Mouse (Mus musculus) forebrain, embryonic 11.5 days (tissue): ENCODE measurements at regions not wholly inside any gene's neighbourhood (a gene's known extent, or its start where the extent isn't known, plus 50 kb on each side); places are given as distances from the start of the nearest gene placed in this dataset.

Experiments
- ATAC-seq: fragments of 200-750 bp; cut with Nextera tagmentation; replicated peaks from 2 replicates; pipeline ENCODE4 v1.8.0; 2017; ENCODE audit warnings: moderate TSS enrichment; ENCODE audit not compliant: low FRiP score
- DNase-seq: peaks from one replicate; pipeline ENCODE4 v3.0.0-alpha.2; 2017; ENCODE audit warnings: low spot score
- H3K27ac ChIP-seq: fragments of 300-500 bp; sonication (generic); 2 replicates; pipeline ENCODE4 v1.5.1; 2014; ENCODE audit warnings: low read depth, low read length
- H3K27me3 ChIP-seq: fragments of 300-500 bp; sonication (generic); 2 replicates; pipeline ENCODE4 v1.6.1; 2014; ENCODE audit warnings: mild to moderate bottlenecking, low read length, mixed read lengths; ENCODE audit not compliant: control insufficient read depth, insufficient read depth
- H3K36me3 ChIP-seq: fragments of 300-500 bp; sonication (generic); 2 replicates; pipeline ENCODE4 v1.6.1; 2014; ENCODE audit warnings: mild to moderate bottlenecking, low read length, moderate library complexity, mixed read lengths; ENCODE audit not compliant: control insufficient read depth, insufficient read depth
- H3K4me1 ChIP-seq: fragments of 300-500 bp; sonication (generic); replicated peaks from 2 replicates; pipeline ENCODE4 v1.6.1; 2014; ENCODE audit warnings: low read length, mixed read lengths; ENCODE audit not compliant: control insufficient read depth, insufficient read depth
- H3K4me2 ChIP-seq: fragments of 300-500 bp; sonication (generic); 2 replicates; pipeline ENCODE4 v1.6.1; 2014; ENCODE audit warnings: low read depth, mild to moderate bottlenecking, low read length, moderate library complexity, mixed read lengths; ENCODE audit not compliant: severe bottlenecking
- H3K4me3 ChIP-seq: fragments of 300-500 bp; sonication (generic); 2 replicates; pipeline ENCODE4 v1.5.1; 2014; ENCODE audit warnings: low read depth, low read length
- H3K9ac ChIP-seq: fragments of 300-500 bp; sonication (generic); 2 replicates; pipeline ENCODE4 v1.6.1; 2014; ENCODE audit warnings: low read length
- H3K9me3 ChIP-seq: fragments of 300-500 bp; sonication (generic); 2 replicates; pipeline ENCODE4 v1.6.1; 2016; ENCODE audit warnings: low read length, mixed read lengths; ENCODE audit not compliant: control insufficient read depth
- WGBS: fragments of 180-500 bp; shearing (Covaris S2); extraction: QIAGEN DNeasy Blood & Tissue Kit; methylation state at CpG from one replicate; pipeline ENCODE4 v1.1.7; 2014; 5-methylcytosine and 5-hydroxymethylcytosine counted together

GRCm38 (mm10) chr15:64590092-64590881 is 227.2 kb upstream of the Gm21798 start:
- Histone ChIP-seq H3K9me3 (no peaks in the 10 kb centered on the region), H3K27me3 (no peaks in the 10 kb centered on the region), H3K36me3 (no peaks in the 10 kb centered on the region), H3K4me3 (no peak overlapping the region), H3K9ac (no peak overlapping the region), H3K27ac (0 out of 2 replicates have a peak overlapping the region, but pooled peaks have one; percentile 37), H3K4me2 (no peak overlapping the region), H3K4me1 (peaks cover 1% of the 10 kb centered on the region; the same call in 1 of the 2 replicates)
- ATAC-seq, result peak; percentile 36; the same call in 1 of the 2 replicates
- no peak for DNase-seq
- 65% methylated on average over 1 of the region's 1 CpGs for WGBS

- no peak overlapping the region for H3K27ac ChIP-seq
- WGBS, result 72% methylated on average over 4 of the region's 4 CpGs
- H3K9me3 ChIP-seq, result no peaks in the 10 kb centered on the region
- no peak overlapping the region for H3K4me3 ChIP-seq
- no peak overlapping the region for H3K4me2 ChIP-seq
- no peaks in the 10 kb centered on the region; the same call in 1 of the 2 replicates for H3K27me3 ChIP-seq
- no peak for DNase-seq
- no peak for ATAC-seq
- no peak overlapping the region for H3K9ac ChIP-seq
- H3K4me1 ChIP-seq, result no peaks in the 10 kb centered on the region
- no peaks in the 10 kb centered on the region for H3K36me3 ChIP-seq
These were observed 204.0 kb upstream of the Gm21798 start for GRCm38 (mm10) chr15:64613503-64613902.

GRCm38 (mm10) chr15:64618471-64618870 is 199.0 kb upstream of the Gm21798 start:
- no peaks in the 10 kb centered on the region for H3K27me3 ChIP-seq
- WGBS, result 76% methylated on average over 3 of the region's 3 CpGs
- H3K4me3 ChIP-seq, result no peak overlapping the region
- no peak overlapping the region for H3K4me2 ChIP-seq
- H3K27ac ChIP-seq, result no peak overlapping the region
- H3K9ac ChIP-seq, result no peak overlapping the region
- H3K9me3 ChIP-seq, result no peaks in the 10 kb centered on the region
- DNase-seq, result no peak
- no peaks in the 10 kb centered on the region for H3K4me1 ChIP-seq
- H3K36me3 ChIP-seq, result no peaks in the 10 kb centered on the region
- ATAC-seq, result no peak

- Histone ChIP-seq H3K27ac (no peak overlapping the region), H3K36me3 (no peaks in the 10 kb centered on the region), H3K9me3 (no peaks in the 10 kb centered on the region), H3K27me3 (no peaks in the 10 kb centered on the region), H3K9ac (no peak overlapping the region), H3K4me3 (no peak overlapping the region), H3K4me2 (no peak overlapping the region), H3K4me1 (no peaks in the 10 kb centered on the region)
- DNase-seq, result no peak
- no peak for ATAC-seq
- WGBS, result 84% methylated on average over 3 of the region's 3 CpGs
These were observed 195.6 kb upstream of the Gm21798 start for GRCm38 (mm10) chr15:64621876-64622275.

- no peaks in the 10 kb centered on the region for H3K9me3 ChIP-seq
- H3K36me3 ChIP-seq, result no peaks in the 10 kb centered on the region
- no peak overlapping the region for H3K9ac ChIP-seq
- no peak for DNase-seq
- no peaks in the 10 kb centered on the region for H3K27me3 ChIP-seq
- no peak overlapping the region for H3K4me2 ChIP-seq
- no peak overlapping the region for H3K4me3 ChIP-seq
- no peaks in the 10 kb centered on the region for H3K4me1 ChIP-seq
- no peak for ATAC-seq
- no peak overlapping the region for H3K27ac ChIP-seq
- WGBS, result 81% methylated on average over 4 of the region's 4 CpGs
These were observed 194.9 kb upstream of the Gm21798 start for GRCm38 (mm10) chr15:64622591-64622990.

GRCm38 (mm10) chr15:64626359-64626758 is 191.1 kb upstream of the Gm21798 start:
- no peaks in the 10 kb centered on the region for H3K4me1 ChIP-seq
- no peak for DNase-seq
- H3K9ac ChIP-seq, result no peak overlapping the region
- no peaks in the 10 kb centered on the region for H3K9me3 ChIP-seq
- H3K27me3 ChIP-seq, result no peaks in the 10 kb centered on the region
- no peak overlapping the region for H3K4me3 ChIP-seq
- no peak for ATAC-seq
- no peaks in the 10 kb centered on the region for H3K36me3 ChIP-seq
- H3K4me2 ChIP-seq, result no peak overlapping the region
- 91% methylated on average over 6 of the region's 6 CpGs for WGBS
- no peak overlapping the region for H3K27ac ChIP-seq

- H3K9me3 ChIP-seq, result no peaks in the 10 kb centered on the region
- no peaks in the 10 kb centered on the region for H3K36me3 ChIP-seq
- WGBS, result 30% methylated on average over 9 of the region's 9 CpGs
- ATAC-seq (no peak; the same call in 1 of the 2 replicates), DNase-seq (peak; percentile 82)
- peak overlapping the region; percentile 27; the same call in 1 of the 2 replicates for H3K4me2 ChIP-seq
- no peak overlapping the region for H3K27ac ChIP-seq
- no peaks in the 10 kb centered on the region for H3K4me1 ChIP-seq
- H3K4me3 ChIP-seq, result no peak overlapping the region
- no peak overlapping the region for H3K9ac ChIP-seq
- no peaks in the 10 kb centered on the region for H3K27me3 ChIP-seq
These were observed 190.2 kb upstream of the Gm21798 start for GRCm38 (mm10) chr15:64627258-64627657.
